Mouse (Mus musculus) liver, postnatal 0 days (tissue): ENCODE measurements around the gene Pfkp.

ENCODE experiments used
- CTCF ChIP-seq: sonication (generic); IDR thresholded peaks from 2 replicates; pipeline ENCODE4 v1.5.1; 2016; ENCODE audit warnings: antibody characterized with exemption, low read depth
- EP300 ChIP-seq: IDR thresholded peaks from 2 replicates; pipeline ENCODE4 v1.6.1; 2016; ENCODE audit warnings: antibody characterized with exemption, low read depth, mild to moderate bottlenecking

DNA sequence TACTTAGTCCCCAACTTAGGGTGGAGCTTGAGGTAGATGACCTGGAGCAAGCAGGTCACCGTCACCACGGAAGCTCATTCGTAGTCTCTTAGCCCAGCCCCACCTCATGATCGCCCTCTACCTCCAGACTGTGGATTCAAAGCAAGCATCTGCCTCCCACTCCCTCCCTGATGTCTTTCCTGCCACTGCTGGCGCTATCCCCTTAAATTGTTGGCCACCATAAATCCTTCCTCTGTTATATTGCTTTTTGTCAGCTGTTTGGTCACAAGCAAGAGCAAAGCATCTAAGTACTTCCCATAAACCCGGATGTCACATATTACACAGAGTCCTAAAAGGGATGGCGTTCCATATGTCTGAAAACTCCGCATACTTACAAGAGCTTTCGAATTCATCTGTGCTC is 62.6 kb downstream of the Pfkp start:
- peak; percentile 14; the same call in 1 of the 2 replicates for TF ChIP-seq CTCF
- no peak for TF ChIP-seq EP300
